Mouse (Mus musculus) neural tube, embryonic 11.5 days (tissue): Measurements from ENCODE around the gene Rora. TPM values are rescaled to one million over a fixed set of nuclear protein-coding genes. Genes with fewer than 3 reads are reported as not detected.

ENCODE experiments used
- ATAC-seq: fragments of 200-750 bp; cut with Nextera tagmentation; 2 replicates; pipeline ENCODE4 v1.8.0; 2017; ENCODE audit warnings: moderate number of reproducible peaks, mild to moderate bottlenecking, moderate TSS enrichment, moderate library complexity; ENCODE audit not compliant: insufficient read depth, low FRiP score, low TSS enrichment
- DNase-seq: peaks from one replicate; pipeline ENCODE4 v3.0.0-alpha.2; 2015; ENCODE audit warnings: low spot score
- H3K27ac ChIP-seq: fragments of 300-500 bp; sonication (generic); 2 replicates; pipeline ENCODE4 v1.5.1; 2014; ENCODE audit warnings: low read depth, mild to moderate bottlenecking, low read length
- H3K27me3 ChIP-seq: fragments of 300-500 bp; sonication (generic); 2 replicates; pipeline ENCODE4 v1.6.1; 2014; ENCODE audit warnings: mild to moderate bottlenecking, low read length, mixed read lengths; ENCODE audit not compliant: control insufficient read depth, insufficient read depth
- H3K36me3 ChIP-seq: fragments of 300-500 bp; sonication (generic); 2 replicates; pipeline ENCODE4 v1.6.1; 2014; ENCODE audit warnings: mild to moderate bottlenecking, low read length, moderate library complexity, mixed read lengths; ENCODE audit not compliant: control insufficient read depth, insufficient read depth
- H3K4me1 ChIP-seq: fragments of 300-500 bp; sonication (generic); 2 replicates; pipeline ENCODE4 v1.6.1; 2014; ENCODE audit warnings: low read length, mixed read lengths; ENCODE audit not compliant: control insufficient read depth, insufficient read depth
- H3K4me2 ChIP-seq: fragments of 300-500 bp; sonication (generic); 2 replicates; pipeline ENCODE4 v1.6.1; 2014; ENCODE audit warnings: low read depth, mild to moderate bottlenecking, moderate library complexity
- H3K4me3 ChIP-seq: fragments of 300-500 bp; sonication (generic); 2 replicates; pipeline ENCODE4 v1.5.1; 2014; ENCODE audit warnings: low read depth, low read length
- H3K9ac ChIP-seq: fragments of 300-500 bp; sonication (generic); 2 replicates; pipeline ENCODE4 v1.6.1; 2014; ENCODE audit warnings: mild to moderate bottlenecking, low read length
- H3K9me3 ChIP-seq: fragments of 300-500 bp; sonication (generic); 2 replicates; pipeline ENCODE4 v1.6.1; 2016; ENCODE audit warnings: low read length; ENCODE audit not compliant: control insufficient read depth
- WGBS: fragments of 180-500 bp; shearing (Covaris S2); extraction: QIAGEN DNeasy Blood & Tissue Kit; methylation state at CpG from one replicate; pipeline ENCODE4 v1.1.7; 2014; 5-methylcytosine and 5-hydroxymethylcytosine counted together
- polyA plus RNA-seq: library from polyadenylated mRNA; unstranded; fragments of >200 nt; fragmentation: Nextera tagmentation; extraction: Ambion mirVana; gene quantifications from 2 replicates; pipeline ENCODE4 v1.2.1, GENCODE M21; 2014

Rora gene
- polyA plus RNA-seq, 1 experiment from 2014 or later, result 3.2 TPM

GRCm38 (mm10) chr9:68760876-68761275 is 107.3 kb downstream of the Rora start:
- Histone ChIP-seq H3K9ac (no peak overlapping the region), H3K4me1 (no peaks in the 10 kb centered on the region), H3K27ac (no peak overlapping the region), H3K9me3 (no peaks in the 10 kb centered on the region), H3K4me2 (no peak overlapping the region), H3K36me3 (no peaks in the 10 kb centered on the region), H3K4me3 (no peak overlapping the region), H3K27me3 (no peaks in the 10 kb centered on the region)
- no peak for ATAC-seq
- no peak for DNase-seq
- 79% methylated on average over 3 of the region's 3 CpGs for WGBS

GRCm38 (mm10) chr9:68761672-68762071 is 108.1 kb downstream of the Rora start:
- H3K9ac ChIP-seq, result no peak overlapping the region
- no peaks in the 10 kb centered on the region for H3K4me1 ChIP-seq
- ATAC-seq (no peak), DNase-seq (no peak)
- H3K36me3 ChIP-seq, result no peaks in the 10 kb centered on the region
- H3K4me3 ChIP-seq, result no peak overlapping the region
- H3K9me3 ChIP-seq, result no peaks in the 10 kb centered on the region
- no peak overlapping the region for H3K27ac ChIP-seq
- H3K27me3 ChIP-seq, result no peaks in the 10 kb centered on the region
- H3K4me2 ChIP-seq, result no peak overlapping the region
- 37% methylated on average over 7 of the region's 7 CpGs for WGBS

GRCm38 (mm10) chr9:68765595-68765994 is 112.0 kb downstream of the Rora start:
- no peak overlapping the region for H3K4me2 ChIP-seq
- no peak for ATAC-seq
- H3K4me3 ChIP-seq, result no peak overlapping the region
- H3K9ac ChIP-seq, result no peak overlapping the region
- H3K9me3 ChIP-seq, result no peaks in the 10 kb centered on the region
- no peak for DNase-seq
- H3K36me3 ChIP-seq, result no peaks in the 10 kb centered on the region
- H3K4me1 ChIP-seq, result no peaks in the 10 kb centered on the region
- H3K27ac ChIP-seq, result no peak overlapping the region
- WGBS, result 79% methylated on average over 1 of the region's 1 CpGs
- no peaks in the 10 kb centered on the region for H3K27me3 ChIP-seq

- WGBS, result 50% methylated on average over 1 of the region's 1 CpGs
- H3K4me3 ChIP-seq, result no peak overlapping the region
- no peak overlapping the region for H3K9ac ChIP-seq
- H3K36me3 ChIP-seq, result no peaks in the 10 kb centered on the region
- no peaks in the 10 kb centered on the region for H3K9me3 ChIP-seq
- no peaks in the 10 kb centered on the region for H3K4me1 ChIP-seq
- no peak overlapping the region for H3K4me2 ChIP-seq
- H3K27me3 ChIP-seq, result no peaks in the 10 kb centered on the region
- no peak overlapping the region for H3K27ac ChIP-seq
- DNase-seq (no peak), ATAC-seq (no peak)
Observed at GRCm38 (mm10) chr9:68769638-68770037, 116.1 kb downstream of the Rora start.

- Histone ChIP-seq H3K36me3 (no peaks in the 10 kb centered on the region), H3K4me3 (no peak overlapping the region), H3K27me3 (no peaks in the 10 kb centered on the region), H3K9ac (no peak overlapping the region), H3K4me2 (no peak overlapping the region), H3K9me3 (no peaks in the 10 kb centered on the region), H3K4me1 (no peaks in the 10 kb centered on the region), H3K27ac (no peak overlapping the region)
- no peak for DNase-seq
- WGBS, result 91% methylated on average over 3 of the region's 3 CpGs
- ATAC-seq, result no peak
Observed at GRCm38 (mm10) chr9:68771383-68771782, 117.8 kb downstream of the Rora start.

GRCm38 (mm10) chr9:68773770-68774169 is 120.2 kb downstream of the Rora start:
- H3K4me2 ChIP-seq, result no peak overlapping the region
- H3K9ac ChIP-seq, result no peak overlapping the region
- H3K4me3 ChIP-seq, result no peak overlapping the region
- no peaks in the 10 kb centered on the region for H3K36me3 ChIP-seq
- H3K27me3 ChIP-seq, result no peaks in the 10 kb centered on the region
- no peak for ATAC-seq
- no peak for DNase-seq
- no peaks in the 10 kb centered on the region for H3K9me3 ChIP-seq
- no peak overlapping the region for H3K27ac ChIP-seq
- WGBS, result 97% methylated on average over 3 of the region's 3 CpGs
- H3K4me1 ChIP-seq, result no peaks in the 10 kb centered on the region

- Histone ChIP-seq H3K27me3 (no peaks in the 10 kb centered on the region), H3K4me2 (no peak overlapping the region), H3K27ac (no peak overlapping the region), H3K9ac (no peak overlapping the region), H3K4me3 (no peak overlapping the region), H3K9me3 (no peaks in the 10 kb centered on the region), H3K4me1 (no peaks in the 10 kb centered on the region), H3K36me3 (no peaks in the 10 kb centered on the region)
- WGBS, result 81% methylated on average over 8 of the region's 8 CpGs
- ATAC-seq, result no peak
- no peak for DNase-seq
Observed at GRCm38 (mm10) chr9:68782011-68782410, 128.4 kb downstream of the Rora start.

GRCm38 (mm10) chr9:68782604-68783003 is 129.0 kb downstream of the Rora start:
- no peaks in the 10 kb centered on the region for H3K36me3 ChIP-seq
- no peak for DNase-seq
- no peaks in the 10 kb centered on the region for H3K9me3 ChIP-seq
- 80% methylated on average over 5 of the region's 5 CpGs for WGBS
- ATAC-seq, result no peak
- no peaks in the 10 kb centered on the region for H3K27me3 ChIP-seq
- H3K9ac ChIP-seq, result no peak overlapping the region
- H3K27ac ChIP-seq, result no peak overlapping the region
- no peak overlapping the region for H3K4me2 ChIP-seq
- no peaks in the 10 kb centered on the region for H3K4me1 ChIP-seq
- H3K4me3 ChIP-seq, result no peak overlapping the region

- Histone ChIP-seq H3K4me3 (no peak overlapping the region), H3K36me3 (no peaks in the 10 kb centered on the region), H3K4me1 (no peaks in the 10 kb centered on the region), H3K9ac (no peak overlapping the region), H3K9me3 (no peaks in the 10 kb centered on the region), H3K4me2 (no peak overlapping the region), H3K27me3 (no peaks in the 10 kb centered on the region), H3K27ac (no peak overlapping the region)
- DNase-seq (no peak), ATAC-seq (no peak)
- WGBS, result 64% methylated on average over 5 of the region's 5 CpGs
Observed at GRCm38 (mm10) chr9:68783246-68783645, 129.7 kb downstream of the Rora start.
